Mouse (Mus musculus) liver, embryonic 11.5 days (tissue): ENCODE results near the gene Akt2. TPM values are rescaled to one million over a fixed set of nuclear protein-coding genes. Genes with fewer than 3 reads are reported as not detected.
"Not testable (repeated sequence)": the region's sequence is repeated elsewhere in the genome, so short reads cannot be mapped to it uniquely, and the experiment has no call there.

Source experiments
- ATAC-seq: fragments of 200-750 bp; cut with Nextera tagmentation; replicated peaks from 2 replicates; pipeline ENCODE4 v1.8.0; 2017; ENCODE audit warnings: moderate number of reproducible peaks, mild to moderate bottlenecking, moderate TSS enrichment, moderate library complexity; ENCODE audit not compliant: low FRiP score
- DNase-seq: peaks from one replicate; pipeline ENCODE4 v3.0.0-alpha.2; 2017; ENCODE audit warnings: low spot score
- H3K27ac ChIP-seq: fragments of 300-500 bp; sonication (generic); 2 replicates; pipeline ENCODE4 v1.5.1; 2014; ENCODE audit warnings: mild to moderate bottlenecking, low read depth, low read length, control low read depth
- H3K27me3 ChIP-seq: fragments of 300-500 bp; sonication (generic); replicated peaks from 2 replicates; pipeline ENCODE4 v1.6.1; 2014; ENCODE audit warnings: low read length, mixed read lengths; ENCODE audit not compliant: control insufficient read depth, insufficient read depth
- H3K36me3 ChIP-seq: fragments of 300-500 bp; sonication (generic); 2 replicates; pipeline ENCODE4 v1.6.1; 2014; ENCODE audit warnings: mild to moderate bottlenecking, low read length, moderate library complexity, mixed read lengths; ENCODE audit not compliant: control insufficient read depth, insufficient read depth
- H3K4me1 ChIP-seq: fragments of 300-500 bp; sonication (generic); replicated peaks from 2 replicates; pipeline ENCODE4 v1.6.1; 2014; ENCODE audit warnings: low read length, mixed read lengths; ENCODE audit not compliant: control insufficient read depth, insufficient read depth
- H3K4me2 ChIP-seq: fragments of 300-500 bp; sonication (generic); 2 replicates; pipeline ENCODE4 v1.6.1; 2014; ENCODE audit warnings: mild to moderate bottlenecking, control low read depth, moderate library complexity
- H3K4me3 ChIP-seq: fragments of 300-500 bp; sonication (generic); 2 replicates; pipeline ENCODE4 v1.5.1; 2014; ENCODE audit warnings: low read depth, low read length, control low read depth
- H3K9ac ChIP-seq: fragments of 300-500 bp; sonication (generic); 2 replicates; pipeline ENCODE4 v1.6.1; 2014; ENCODE audit warnings: low read depth, low read length, control low read depth
- H3K9me3 ChIP-seq: fragments of 300-500 bp; sonication (generic); 2 replicates; pipeline ENCODE4 v1.6.1; 2016; ENCODE audit warnings: low read length, inconsistent platforms, mixed read lengths; ENCODE audit not compliant: control insufficient read depth
- WGBS: fragments of 180-500 bp; shearing (Covaris S2); extraction: QIAGEN DNeasy Blood & Tissue Kit; methylation state at CpG from one replicate; pipeline ENCODE4 v1.1.7; 2014; 5-methylcytosine and 5-hydroxymethylcytosine counted together
- polyA plus RNA-seq: library from polyadenylated mRNA; unstranded; fragments of >200 nt; fragmentation: Nextera tagmentation; extraction: Ambion mirVana; gene quantifications from 2 replicates; pipeline ENCODE4 v1.2.1, GENCODE M21; 2014

Akt2 gene
- polyA plus RNA-seq, 1 experiment from 2014 or later: 68.4 TPM

DNA sequence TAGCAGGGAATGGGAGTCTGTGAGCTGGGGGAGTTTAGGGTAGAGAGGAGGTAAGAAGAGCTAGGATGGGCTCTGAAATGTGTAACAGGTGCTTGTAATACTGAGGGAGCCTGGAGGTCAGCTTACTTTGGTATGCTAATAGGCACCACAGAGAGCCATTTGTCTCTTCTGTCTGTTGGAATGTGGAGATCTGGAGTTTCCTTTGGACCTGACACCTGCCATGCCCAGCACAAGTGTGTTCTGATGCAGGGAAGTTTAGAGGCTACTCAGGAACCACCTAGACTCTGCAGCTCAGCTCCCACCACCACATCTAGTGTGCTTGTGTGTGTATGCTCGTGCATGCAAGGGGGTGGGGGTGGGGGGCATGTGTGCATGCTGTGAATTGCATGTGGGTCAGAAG, 30.9 kb downstream of the Akt2 start:
- ATAC-seq (no peak), DNase-seq (no peak)
- no peaks in the 10 kb centered on the region for H3K27me3 ChIP-seq
- no peak overlapping the region for H3K9ac ChIP-seq
- no peak overlapping the region for H3K4me3 ChIP-seq
- 67% methylated on average over 1 of the region's 1 CpGs for WGBS
- H3K27ac ChIP-seq: no peak overlapping the region
- no peaks in the 10 kb centered on the region for H3K9me3 ChIP-seq
- no peak overlapping the region for H3K4me2 ChIP-seq
- no peaks in the 10 kb centered on the region for H3K4me1 ChIP-seq
- H3K36me3 ChIP-seq: peaks cover 44% of the 10 kb centered on the region; the same call in 1 of the 2 replicates

DNA sequence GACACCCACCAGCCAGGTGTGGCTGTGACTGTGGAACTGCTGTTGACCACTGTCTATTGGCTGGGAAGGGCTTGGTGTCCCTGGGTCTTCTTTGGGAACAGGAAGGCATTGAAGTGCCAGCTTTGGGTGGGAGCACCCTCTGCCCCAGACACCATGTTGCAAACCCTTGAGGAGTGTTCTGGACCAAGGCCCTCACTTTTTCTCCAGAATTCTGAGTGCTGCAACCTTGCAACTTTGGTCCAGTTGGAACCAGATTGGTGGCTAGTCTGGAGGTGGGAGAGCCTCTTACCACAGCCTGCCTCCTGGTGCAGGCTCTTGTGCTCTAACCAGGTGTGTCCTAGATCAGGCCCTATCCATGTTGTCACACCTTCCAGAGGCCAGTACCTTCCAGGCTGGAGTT, 33.6 kb downstream of the Akt2 start:
- no peak overlapping the region for H3K4me3 ChIP-seq
- DNase-seq (no peak), ATAC-seq (no peak)
- no peak overlapping the region for H3K4me2 ChIP-seq
- no peaks in the 10 kb centered on the region for H3K4me1 ChIP-seq
- H3K27ac ChIP-seq: no peak overlapping the region
- H3K27me3 ChIP-seq: no peaks in the 10 kb centered on the region
- no peak overlapping the region for H3K9ac ChIP-seq
- peaks cover 47% of the 10 kb centered on the region for H3K36me3 ChIP-seq
- H3K9me3 ChIP-seq: no peaks in the 10 kb centered on the region

DNA sequence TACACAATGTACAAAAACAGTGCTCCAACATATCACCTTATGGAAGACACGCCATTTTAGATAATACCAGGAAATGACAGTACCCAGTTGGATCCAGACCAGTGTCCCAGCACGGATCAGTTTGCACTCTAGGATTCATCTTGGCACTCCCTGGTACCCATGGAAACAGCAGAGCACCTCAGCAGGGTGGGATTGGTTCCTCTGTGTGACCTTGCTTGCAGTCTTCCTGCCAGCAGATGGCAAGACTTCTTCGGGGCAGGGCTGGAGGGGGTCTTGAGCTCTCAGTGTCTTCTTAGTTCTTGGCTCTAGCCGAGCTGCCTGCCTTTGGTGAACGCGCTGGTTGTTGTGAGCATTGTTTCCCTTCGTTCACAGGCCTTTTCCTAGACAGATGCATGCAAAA, 36.4 kb downstream of the Akt2 start:
- Histone ChIP-seq H3K27ac (no peak overlapping the region), H3K9me3 (no peaks in the 10 kb centered on the region), H3K27me3 (no peaks in the 10 kb centered on the region), H3K4me2 (no peak overlapping the region), H3K4me1 (no peaks in the 10 kb centered on the region), H3K36me3 (peaks cover 55% of the 10 kb centered on the region), H3K4me3 (no peak overlapping the region), H3K9ac (no peak overlapping the region)
- ATAC-seq (no peak), DNase-seq (no peak)
- WGBS: 89% methylated on average over 7 of the region's 7 CpGs

DNA sequence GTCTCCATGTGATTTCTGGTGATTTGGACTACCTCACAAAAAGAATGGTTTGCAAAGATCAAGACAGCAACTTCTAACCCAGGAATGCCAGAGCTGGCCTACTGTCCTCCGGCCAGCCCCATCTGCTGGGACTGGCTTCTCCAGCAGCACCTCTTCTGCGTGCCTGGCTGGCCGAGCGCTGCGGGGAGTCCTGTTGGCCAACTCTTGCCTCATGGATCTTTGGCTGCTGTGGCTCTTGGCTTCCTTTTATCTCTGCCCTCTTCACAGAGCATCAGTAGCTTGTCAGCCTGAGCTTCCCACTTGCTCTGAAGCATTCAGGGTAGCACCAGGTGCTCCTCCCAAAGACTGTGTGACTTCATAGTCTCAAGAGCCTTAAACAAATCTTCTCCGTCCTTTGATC, 36.8 kb downstream of the Akt2 start:
- H3K9me3 ChIP-seq: no peaks in the 10 kb centered on the region
- no peak overlapping the region for H3K4me3 ChIP-seq
- ATAC-seq (no peak), DNase-seq (no peak)
- no peaks in the 10 kb centered on the region for H3K4me1 ChIP-seq
- H3K27ac ChIP-seq: no peak overlapping the region
- H3K9ac ChIP-seq: no peak overlapping the region
- WGBS: 94% methylated on average over 6 of the region's 6 CpGs
- no peak overlapping the region for H3K4me2 ChIP-seq
- H3K36me3 ChIP-seq: peaks cover 59% of the 10 kb centered on the region
- H3K27me3 ChIP-seq: no peaks in the 10 kb centered on the region

DNA sequence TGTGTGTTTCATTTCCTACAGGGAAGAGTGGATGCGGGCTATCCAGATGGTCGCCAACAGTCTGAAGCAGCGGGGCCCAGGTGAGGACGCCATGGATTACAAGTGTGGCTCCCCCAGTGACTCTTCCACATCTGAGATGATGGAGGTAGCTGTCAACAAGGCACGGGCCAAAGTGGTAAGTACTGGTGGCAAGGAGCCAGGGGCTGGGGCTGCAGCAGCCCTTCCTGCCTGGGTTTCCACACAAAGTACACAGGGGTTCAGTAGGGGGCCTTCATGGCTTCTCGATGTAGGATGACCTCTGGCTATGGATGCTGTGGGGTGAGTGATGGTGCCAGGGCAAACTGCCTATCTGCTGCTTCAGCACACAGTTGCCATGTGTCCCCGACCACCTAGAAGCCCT, 37.5 kb downstream of the Akt2 start:
- not testable (repeated sequence) for H3K27me3 ChIP-seq, H3K9ac ChIP-seq, H3K4me1 ChIP-seq, H3K4me2 ChIP-seq, H3K4me3 ChIP-seq, H3K27ac ChIP-seq, H3K9me3 ChIP-seq, ATAC-seq, DNase-seq
- 96% methylated on average over 7 of the region's 7 CpGs for WGBS
- peaks cover 57% of the 10 kb centered on the region for H3K36me3 ChIP-seq

DNA sequence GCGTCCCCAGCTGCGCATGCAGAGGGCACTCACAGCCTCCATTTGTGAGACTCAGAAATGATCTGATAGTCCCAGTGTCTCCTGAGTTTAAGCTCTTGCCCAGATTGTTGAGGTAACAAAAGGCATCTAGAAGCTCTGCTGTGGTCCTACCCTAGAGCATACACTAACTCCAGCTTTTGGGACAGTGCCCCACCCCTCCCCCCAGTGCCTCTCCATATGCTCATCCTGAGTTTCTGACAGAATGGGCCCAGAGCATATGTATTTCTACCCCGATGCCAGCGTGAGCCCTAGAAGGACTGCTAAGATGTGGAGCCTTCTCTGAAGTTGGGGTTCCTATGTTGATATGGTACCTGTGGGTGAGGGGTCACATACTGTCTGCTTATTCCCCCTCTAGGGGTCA, 40.1 kb downstream of the Akt2 start:
- WGBS: 97% methylated on average over 4 of the region's 4 CpGs
- no peak overlapping the region for H3K9ac ChIP-seq
- H3K27ac ChIP-seq: no peak overlapping the region
- peaks cover 54% of the 10 kb centered on the region for H3K36me3 ChIP-seq
- no peak overlapping the region for H3K4me2 ChIP-seq
- DNase-seq (no peak), ATAC-seq (no peak)
- H3K4me1 ChIP-seq: no peaks in the 10 kb centered on the region
- H3K4me3 ChIP-seq: no peak overlapping the region
- no peaks in the 10 kb centered on the region for H3K27me3 ChIP-seq
- no peaks in the 10 kb centered on the region for H3K9me3 ChIP-seq

DNA sequence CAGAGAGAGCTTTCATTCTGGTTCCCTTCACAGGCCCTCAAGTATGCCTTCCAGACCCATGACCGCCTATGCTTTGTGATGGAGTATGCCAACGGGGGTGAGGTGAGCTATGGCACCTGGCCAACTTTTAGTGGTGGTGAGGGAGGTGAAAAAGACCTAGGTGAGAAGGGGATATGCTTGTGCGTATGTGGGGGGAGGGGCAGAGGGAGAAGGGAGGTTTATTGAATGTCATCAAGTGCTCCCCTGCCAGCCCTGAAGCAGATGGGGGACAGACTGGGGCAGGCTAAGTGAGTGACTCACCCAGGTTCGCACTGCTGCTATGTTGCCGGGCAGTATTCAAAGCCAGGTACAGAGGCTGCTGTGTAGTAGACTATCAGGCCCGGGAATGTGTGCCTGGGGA, 41.8 kb downstream of the Akt2 start:
- H3K36me3 ChIP-seq: peaks cover 50% of the 10 kb centered on the region
- WGBS: 86% methylated on average over 6 of the region's 6 CpGs
- H3K9ac ChIP-seq: no peak overlapping the region
- H3K9me3 ChIP-seq: no peaks in the 10 kb centered on the region
- no peak overlapping the region for H3K4me3 ChIP-seq
- DNase-seq (no peak), ATAC-seq (no peak)
- H3K4me2 ChIP-seq: no peak overlapping the region
- no peak overlapping the region for H3K27ac ChIP-seq
- no peaks in the 10 kb centered on the region for H3K27me3 ChIP-seq
- H3K4me1 ChIP-seq: no peaks in the 10 kb centered on the region

DNA sequence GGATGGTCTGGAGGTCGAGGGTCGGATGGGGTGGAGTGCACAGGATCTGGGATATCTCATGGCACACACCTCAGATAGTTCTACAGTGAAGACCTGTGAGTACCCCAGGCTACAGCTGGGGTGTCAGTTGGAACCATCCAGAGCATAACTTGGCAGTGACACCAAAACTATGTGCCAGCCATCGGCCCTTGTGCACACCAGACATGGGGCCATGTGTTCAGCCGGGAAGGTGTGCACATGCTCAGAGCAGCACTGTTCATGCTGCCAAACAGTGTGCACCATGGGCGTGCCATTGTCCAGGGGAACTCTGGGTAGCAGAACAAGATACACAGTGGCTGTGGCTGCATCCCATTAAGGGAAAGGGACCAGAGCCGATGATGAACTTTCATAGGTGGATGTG, 43.3 kb downstream of the Akt2 start:
- Histone ChIP-seq H3K9me3 (no peaks in the 10 kb centered on the region), H3K27me3 (no peaks in the 10 kb centered on the region), H3K36me3 (peaks cover 36% of the 10 kb centered on the region), H3K4me1 (no peaks in the 10 kb centered on the region), H3K4me2 (no peak overlapping the region), H3K9ac (no peak overlapping the region), H3K27ac (no peak overlapping the region), H3K4me3 (no peak overlapping the region)
- ATAC-seq: no peak
- DNase-seq: no peak
- WGBS: 94% methylated on average over 6 of the region's 6 CpGs

DNA sequence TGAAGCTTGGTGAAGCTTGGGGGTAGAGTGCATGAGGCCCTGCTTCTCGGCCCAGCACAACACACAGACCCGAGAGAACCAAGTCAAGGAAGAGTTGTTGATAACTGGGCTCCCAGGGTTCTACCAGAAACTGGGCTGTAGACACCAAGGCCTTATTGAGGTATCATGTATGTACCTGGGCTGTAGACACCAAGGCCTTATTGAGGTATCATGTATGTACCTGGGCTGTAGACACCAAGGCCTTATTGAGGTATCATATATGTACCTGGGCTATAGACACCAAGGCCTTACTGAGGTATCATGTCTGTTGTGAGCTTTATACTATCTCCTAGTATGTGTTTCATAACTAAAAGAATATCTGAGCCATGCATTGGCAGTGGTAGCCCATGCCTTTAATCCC, 43.7 kb downstream of the Akt2 start:
- 0 out of 2 replicates have a peak, but pooled peaks have one; percentile 42 for ATAC-seq
- not testable (repeated sequence) for H3K9ac ChIP-seq, H3K4me2 ChIP-seq, DNase-seq, H3K4me3 ChIP-seq, H3K9me3 ChIP-seq, H3K27me3 ChIP-seq, H3K27ac ChIP-seq, H3K4me1 ChIP-seq
- WGBS: 93% methylated on average over 2 of the region's 2 CpGs
- H3K36me3 ChIP-seq: peaks cover 32% of the 10 kb centered on the region
